Mouse (Mus musculus): ENCODE data around the gene Ccn5.

GRCm38 (mm10) chr2:163801406-163801805 is 19.3 kb upstream of the Ccn5 start:
- no peak for TF ChIP-seq POLR2A (IDR thresholded peaks at IDR 0.05; ENCODE audit: borderline replicate concordance, control insufficient read depth, low read depth, low read length)
- TF ChIP-seq CTCF (IDR thresholded peaks at IDR 0.05; ENCODE audit: control insufficient read depth, insufficient read depth, low read length), result no peak
